ENCODE assay signal across 10 mouse cellular contexts in the genomic region with DNA sequence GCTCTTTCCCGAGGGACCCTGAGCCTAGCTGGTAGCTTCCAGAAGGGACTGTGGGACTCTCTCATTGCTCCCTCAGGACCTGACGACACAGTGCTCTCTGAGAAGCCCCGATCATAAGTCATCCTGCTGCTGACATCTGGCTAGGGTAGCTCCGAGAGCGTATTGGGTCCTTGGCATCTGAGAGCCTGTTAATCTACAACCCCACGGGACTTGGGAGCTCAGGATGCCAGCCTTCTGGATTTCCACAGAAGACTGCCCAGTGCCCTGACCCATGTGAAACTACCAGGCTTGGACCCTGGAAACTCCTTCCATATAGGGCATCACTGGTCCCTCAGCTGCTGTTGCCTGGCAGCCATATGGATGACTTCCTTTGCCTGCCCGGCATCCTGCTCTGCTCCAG. TPM values are rescaled to one million over a fixed set of nuclear protein-coding genes. Genes with fewer than 3 reads are reported as not detected.
DNase-seq lines count a peak whose midpoint lies in the region; ATAC-seq and TF ChIP-seq lines count a peak whose summit lies in the region.
"Had no signal": no experiment of that assay in that cellular context is flagged by ENCODE, and none has a peak within 500 bp of the region (broad histone marks: within the 10 kb centered on the region; RNA-seq: fewer than 3 reads in every experiment).

No protein-coding gene starts in this region.

- no peaks in the 10 kb centered on the region for H3K9me3 ChIP-seq in kidney, embryonic 14.5 days (ENCODE audit: control insufficient read depth, low read length)
- no peaks in the 10 kb centered on the region for H3K9me3 ChIP-seq in embryonic facial prominence, embryonic 10.5 days
- H3K9me3 ChIP-seq in liver, embryonic 13.5 days (replicated peaks) = no peaks in the 10 kb centered on the region
- H3K9me3 ChIP-seq: heart, embryonic 12.5 days had no signal

- H3K4me1 ChIP-seq in kidney, embryonic 14.5 days (ENCODE audit: control insufficient read depth, insufficient read depth, low read length) = peaks cover 35% of the 10 kb centered on the region
- peaks cover 96% of the 10 kb centered on the region for H3K4me1 ChIP-seq in embryonic facial prominence, embryonic 10.5 days
- H3K4me1 ChIP-seq in kidney, adult 2 months (ENCODE audit: control insufficient read depth, insufficient read depth, low read length) = peaks cover 68% of the 10 kb centered on the region
- peaks cover 95% of the 10 kb centered on the region for H3K4me1 ChIP-seq in liver, embryonic 13.5 days (replicated peaks)

- no peak overlapping the region for H3K4me2 ChIP-seq in kidney, embryonic 14.5 days (replicated peaks; ENCODE audit: low read depth, low read length)
- H3K4me2 ChIP-seq in liver, embryonic 13.5 days = no peak overlapping the region
- H3K4me2 ChIP-seq: heart, embryonic 12.5 days had no signal

- H3K27me3 ChIP-seq in kidney, embryonic 14.5 days (ENCODE audit: control insufficient read depth, insufficient read depth, low read length) = no peaks in the 10 kb centered on the region
- no peaks in the 10 kb centered on the region for H3K27me3 ChIP-seq in embryonic facial prominence, embryonic 10.5 days (replicated peaks; ENCODE audit: low read depth, poor library complexity, severe bottlenecking)
- no peaks in the 10 kb centered on the region for H3K27me3 ChIP-seq in kidney, adult 2 months (replicated peaks; ENCODE audit: control insufficient read depth, insufficient read depth, low read length)
- H3K27me3 ChIP-seq in liver, embryonic 13.5 days = no peaks in the 10 kb centered on the region
- H3K27me3 ChIP-seq: heart, embryonic 12.5 days had no signal

- H3K9ac ChIP-seq in kidney, embryonic 14.5 days (ENCODE audit: low read depth, low read length) = no peak overlapping the region
- H3K9ac ChIP-seq in liver, embryonic 13.5 days = 0 out of 2 replicates have a peak overlapping the region, but pooled peaks have one; percentile 70
- H3K9ac ChIP-seq: heart, embryonic 12.5 days had no signal

- H3K36me3 ChIP-seq in kidney, embryonic 14.5 days (ENCODE audit: control insufficient read depth, insufficient read depth, low read length) = no peaks in the 10 kb centered on the region
- H3K36me3 ChIP-seq in embryonic facial prominence, embryonic 10.5 days (replicated peaks) = 0 out of 2 replicates have a peak, but pooled peaks cover 3% of the 10 kb centered on the region
- no peaks in the 10 kb centered on the region for H3K36me3 ChIP-seq in kidney, adult 2 months (ENCODE audit: control insufficient read depth, insufficient read depth, low read length)
- peaks cover 8% of the 10 kb centered on the region; the same call in 1 of the 2 replicates for H3K36me3 ChIP-seq in liver, embryonic 13.5 days
- H3K36me3 ChIP-seq: heart, embryonic 12.5 days had no signal

- WGBS in kidney, embryonic 14.5 days = 40% methylated on average over 7 of the region's 7 CpGs
- WGBS in embryonic facial prominence, embryonic 10.5 days = 84% methylated on average over 7 of the region's 7 CpGs
- 22% methylated on average over 7 of the region's 7 CpGs for WGBS in kidney, adult 2 months
- 83% methylated on average over 7 of the region's 7 CpGs for WGBS in liver, embryonic 13.5 days (ENCODE audit: insufficient replicate concordance)

- no peak for TF ChIP-seq CTCF in kidney, adult 2 months (conservative IDR thresholded peaks at IDR 0.05; ENCODE audit: insufficient read depth, insufficient read length, low read depth, low read length)

- TF ChIP-seq POLR2A in kidney, adult 2 months (IDR thresholded peaks at IDR 0.05; ENCODE audit: low read depth, low read length) = no peak

- DNase-seq in kidney, adult 11 months = peak; percentile 91
- DNase-seq in embryonic facial prominence, embryonic 10.5 days (ENCODE audit: low spot score) = no peak
- DNase-seq in kidney, adult 2 months = peak; percentile 94
- DNase-seq in liver, embryonic 13.5 days = no peak
- DNase-seq in retina, postnatal 1 day = no peak
- DNase-seq in spleen, postnatal 14 days (ENCODE audit: low spot score in 2 of 2) = no peak
- DNase-seq: cerebellum, postnatal 36 days had no signal

- ATAC-seq in kidney, embryonic 14.5 days (ENCODE audit: low FRiP score, low TSS enrichment) = no peak
- ATAC-seq in liver, embryonic 13.5 days (ENCODE audit: low read depth) = no peak
- ATAC-seq in megakaryocyte progenitor cell, adult 5-6 weeks (replicated peaks; ENCODE audit: poor library complexity) = no peak

- no peak overlapping the region for H3K27ac ChIP-seq in kidney, embryonic 14.5 days (ENCODE audit: low read depth, low read length)
- peak overlapping the region; percentile 42 for H3K27ac ChIP-seq in embryonic facial prominence, embryonic 10.5 days (replicated peaks)
- peak overlapping the region; percentile 49 for H3K27ac ChIP-seq in kidney, adult 2 months (ENCODE audit: insufficient read depth, low read depth, low read length)
- peak overlapping the region; percentile 98 for H3K27ac ChIP-seq in liver, embryonic 13.5 days

- no peak overlapping the region for H3K4me3 ChIP-seq in kidney, embryonic 14.5 days (ENCODE audit: low read length)
- no peak overlapping the region for H3K4me3 ChIP-seq in embryonic facial prominence, embryonic 10.5 days
- H3K4me3 ChIP-seq in kidney, adult 2 months (ENCODE audit: insufficient read depth, low read depth, low read length) = no peak overlapping the region
- no peak overlapping the region for H3K4me3 ChIP-seq in liver, embryonic 13.5 days (replicated peaks)
- H3K4me3 ChIP-seq: heart, embryonic 12.5 days had no signal

RNA-seq across cellular contexts. Expression of a gene that starts 43.3 kb away (rescaled TPM):
- polyA plus RNA-seq in kidney, embryonic 14.5 days (2014; fragmentation: Nextera tagmentation; extraction: Ambion mirVana) = 22.9 and 23.7 TPM in 2 replicates
- polyA plus RNA-seq in embryonic facial prominence, embryonic 10.5 days (2016; fragmentation: Nextera tagmentation; extraction: Ambion mirVana) = 9.2 and 9.8 TPM in 2 replicates
- 104 and 112 TPM in 2 replicates for polyA plus RNA-seq in kidney, adult 2 months (2012; rRNA removed)
- polyA plus RNA-seq in liver, embryonic 13.5 days (2015; fragmentation: Nextera tagmentation; extraction: Ambion mirVana) = 5.8 and 6.7 TPM in 2 replicates
- total RNA-seq in megakaryocyte progenitor cell, adult 5-6 weeks (2015) = 36.5 and 37.5 TPM in 2 replicates
- total RNA-seq in megakaryocyte progenitor cell, adult 5-6 weeks (2017) = 9.5 TPM in 2 replicates

Comparison
In these comparisons a context has a peak if more than half of its experiments do, and no peak if none do; other contexts are left out.
1. DNase-seq: peak in kidney, adult 11 months (single experiment) and kidney, adult 2 months (single experiment); none in embryonic facial prominence, embryonic 10.5 days (single experiment), liver, embryonic 13.5 days (single experiment), retina, postnatal 1 day (single experiment) and spleen, postnatal 14 days (0 of 2).